Mouse (Mus musculus) heart, embryonic 14.5 days (tissue): Measurements from ENCODE around the gene Etv1. TPM values are rescaled to one million over a fixed set of nuclear protein-coding genes. Genes with fewer than 3 reads are reported as not detected.

Experiments used
- ATAC-seq: fragments of 200-750 bp; cut with Nextera tagmentation; 2 replicates; pipeline ENCODE4 v1.8.0; 2017; ENCODE audit warnings: low read depth, moderate TSS enrichment; ENCODE audit not compliant: insufficient number of reproducible peaks, insufficient read depth, low FRiP score
- H3K27ac ChIP-seq, 2 experiments: fragments of 200-500 bp in 1 of 2; fragments of 300-500 bp in 1 of 2; sonication (generic) in 1 of 2; replicated peaks in 1 of 2; 2 replicates each; pipeline ENCODE4 v1.5.1; 2012 to 2014; ENCODE audit warnings: low read depth in 2 of 2, low read length in 2 of 2, control low read depth in 1 of 2, mild to moderate bottlenecking in 1 of 2, mixed read lengths in 1 of 2; ENCODE audit not compliant: control insufficient read depth in 1 of 2, insufficient read depth in 1 of 2
- H3K27me3 ChIP-seq: fragments of 300-500 bp; sonication (generic); 2 replicates; pipeline ENCODE4 v1.6.1; 2014; ENCODE audit warnings: mild to moderate bottlenecking, low read length, control low read depth; ENCODE audit not compliant: control insufficient read depth, insufficient read depth
- H3K36me3 ChIP-seq: fragments of 300-500 bp; sonication (generic); 2 replicates; pipeline ENCODE4 v1.6.1; 2014; ENCODE audit warnings: mild to moderate bottlenecking, control low read depth, low read length, mixed read lengths; ENCODE audit not compliant: control insufficient read depth, insufficient read depth
- H3K4me1 ChIP-seq, 2 experiments: fragments of 200-500 bp in 1 of 2; fragments of 300-500 bp in 1 of 2; sonication (generic) in 1 of 2; 2 replicates each; pipeline ENCODE4 v1.6.1; 2012 to 2014; ENCODE audit warnings: low read length in 2 of 2, control low read depth in 1 of 2, mixed read lengths in 1 of 2; ENCODE audit not compliant: control insufficient read depth in 2 of 2, insufficient read depth in 2 of 2
- H3K4me2 ChIP-seq: fragments of 300-500 bp; sonication (generic); 2 replicates; pipeline ENCODE4 v1.6.1; 2014; ENCODE audit warnings: mild to moderate bottlenecking, low read length
- H3K4me3 ChIP-seq, 2 experiments: fragments of 200-500 bp in 1 of 2; fragments of 300-500 bp in 1 of 2; sonication (generic) in 1 of 2; 2 replicates each; pipeline ENCODE4 v1.5.1; 2012 to 2014; ENCODE audit warnings: low read length in 2 of 2, mild to moderate bottlenecking in 2 of 2, control low read depth in 1 of 2, low read depth in 1 of 2, moderate library complexity in 1 of 2; ENCODE audit not compliant: control insufficient read depth in 1 of 2, insufficient read depth in 1 of 2
- H3K9ac ChIP-seq: fragments of 300-500 bp; sonication (generic); 2 replicates; pipeline ENCODE4 v1.6.1; 2014; ENCODE audit warnings: mild to moderate bottlenecking, low read length
- H3K9me3 ChIP-seq: fragments of 300-500 bp; sonication (generic); 2 replicates; pipeline ENCODE4 v1.6.1; 2016; ENCODE audit warnings: low read length, control low read depth; ENCODE audit not compliant: control insufficient read depth
- WGBS: fragments of 180-500 bp; shearing (Covaris S2); extraction: QIAGEN DNeasy Blood & Tissue Kit; methylation state at CpG from one replicate; pipeline ENCODE4 v1.1.7; 2014; 5-methylcytosine and 5-hydroxymethylcytosine counted together
- polyA plus RNA-seq: library from polyadenylated mRNA; unstranded; fragments of >200 nt; fragmentation: Nextera tagmentation; extraction: Ambion mirVana; gene quantifications from 2 replicates; pipeline ENCODE4 v1.2.1, GENCODE M21; 2014

Etv1 gene
- polyA plus RNA-seq, 1 experiment from 2014 or later, result 40.5 TPM

DNA sequence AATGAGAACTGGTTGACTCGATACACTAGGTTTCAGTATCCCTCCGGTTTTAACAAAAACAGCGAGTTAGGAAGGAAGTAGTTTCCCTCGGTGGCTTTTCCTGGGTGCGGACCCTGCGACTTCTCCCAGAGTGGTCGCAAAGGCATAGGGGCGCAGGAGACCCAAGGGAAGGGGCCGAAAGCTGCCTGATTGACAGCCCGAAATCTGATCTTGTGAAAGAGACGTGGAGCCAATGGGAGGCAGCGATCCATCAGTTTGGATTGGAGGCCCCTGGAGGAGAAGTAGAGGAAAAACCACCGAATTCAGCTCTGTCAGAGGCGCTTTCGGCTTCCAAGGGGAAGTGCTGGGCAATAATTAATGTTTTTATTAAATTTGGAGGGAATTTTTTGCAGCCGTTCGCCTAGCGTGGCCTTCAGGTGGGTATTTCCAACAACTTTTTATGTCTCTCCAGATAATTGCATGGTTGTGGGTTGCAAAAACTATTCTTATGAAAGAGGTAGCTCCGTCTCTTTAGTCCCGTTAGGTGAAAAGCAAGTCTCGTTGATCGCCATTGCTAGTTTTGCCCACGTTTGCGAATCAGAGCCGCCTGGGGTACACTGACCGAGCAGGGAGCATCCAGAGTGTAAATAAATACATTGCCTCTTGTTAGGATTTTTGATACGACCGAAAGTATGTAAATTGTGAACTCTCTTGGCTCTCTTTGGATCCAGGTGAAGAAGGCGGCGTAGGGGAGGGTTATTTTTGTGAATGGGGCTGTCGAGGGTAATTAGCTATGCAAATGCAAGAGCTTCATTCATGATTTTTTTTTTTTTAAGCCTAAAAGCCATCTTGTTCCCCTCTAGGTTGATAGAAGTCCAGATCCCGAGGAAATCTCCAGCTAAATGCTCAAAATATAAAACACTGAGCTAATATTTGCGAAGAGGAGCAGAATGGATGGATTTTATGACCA lies 1.1 kb downstream of the Etv1 start:
- no peaks in the 10 kb centered on the region for H3K36me3 ChIP-seq
- no peak for ATAC-seq
- peak overlapping the region; percentile 94 to 95 for H3K27ac ChIP-seq
- H3K4me2 ChIP-seq, result peak overlapping the region; percentile 96
- peak overlapping the region; percentile 82 for H3K9ac ChIP-seq
- no peaks in the 10 kb centered on the region for H3K9me3 ChIP-seq
- peak overlapping the region; percentile 66 to 72 for H3K4me3 ChIP-seq
- H3K4me1 ChIP-seq, result no peaks in the 10 kb centered on the region; a peak in 1 of 4 replicates
- no peaks in the 10 kb centered on the region for H3K27me3 ChIP-seq
- WGBS, result under 1% methylated on average over 33 of the region's 33 CpGs

DNA sequence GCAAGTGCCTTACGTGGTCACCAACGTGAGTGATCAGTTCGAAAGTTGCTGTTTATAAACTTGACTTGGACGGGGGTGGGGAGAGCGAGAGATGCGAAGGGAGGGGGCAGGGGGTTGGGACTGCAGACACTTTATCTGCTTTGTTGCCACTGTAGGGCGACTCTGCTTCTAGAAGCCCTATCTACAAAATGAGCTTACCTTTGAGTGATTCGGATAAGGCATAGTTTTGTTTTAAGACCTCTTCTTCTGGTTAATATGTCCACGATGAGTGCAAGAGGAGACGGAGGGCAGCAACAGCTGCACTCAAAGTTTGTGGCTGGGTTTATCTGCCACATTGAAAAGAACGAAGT lies 1.8 kb downstream of the Etv1 start:
- Histone ChIP-seq H3K36me3 (no peaks in the 10 kb centered on the region), H3K9me3 (no peaks in the 10 kb centered on the region), H3K4me2 (peak overlapping the region; percentile 96), H3K4me3 (peak overlapping the region; percentile 66 to 72), H3K27ac (peak overlapping the region; percentile 94 to 95), H3K4me1 (no peaks in the 10 kb centered on the region; a peak in 1 of 4 replicates), H3K27me3 (no peaks in the 10 kb centered on the region), H3K9ac (peak overlapping the region; percentile 82)
- ATAC-seq, result no peak
- 1% methylated on average over 11 of the region's 11 CpGs for whole genome bisulfite sequencing

DNA sequence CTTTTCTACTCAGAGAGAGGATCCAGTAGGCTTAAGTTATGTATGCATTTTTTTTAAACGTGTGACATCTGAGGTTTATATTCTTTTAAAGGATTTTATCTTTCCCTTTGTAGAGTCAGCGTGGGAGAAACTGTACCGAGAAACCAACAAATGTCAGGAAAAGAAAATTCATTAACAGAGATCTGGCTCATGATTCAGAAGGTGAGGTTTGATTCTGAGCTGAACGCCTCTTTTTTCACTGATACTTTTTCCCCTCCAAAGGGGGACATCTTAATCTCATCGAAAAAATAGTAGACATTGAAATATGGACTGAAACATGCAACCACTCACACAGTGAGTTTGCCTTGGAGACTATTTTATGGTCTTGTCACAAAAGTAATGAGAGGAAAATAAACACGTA lies 2.5 kb downstream of the Etv1 start:
- peak overlapping the region; percentile 82 for H3K9ac ChIP-seq
- peak overlapping the region; percentile 96 for H3K4me2 ChIP-seq
- H3K36me3 ChIP-seq, result no peaks in the 10 kb centered on the region
- H3K9me3 ChIP-seq, result no peaks in the 10 kb centered on the region
- no peaks in the 10 kb centered on the region for H3K27me3 ChIP-seq
- no peaks in the 10 kb centered on the region; a peak in 1 of 4 replicates for H3K4me1 ChIP-seq
- H3K4me3 ChIP-seq, result peak overlapping the region; percentile 66 to 72
- 40% methylated on average over 6 of the region's 6 CpGs for WGBS
- H3K27ac ChIP-seq, result peak overlapping the region in 1 of 2 experiments; percentile 95; a peak in 2 of 4 replicates
- no peak for ATAC-seq

DNA sequence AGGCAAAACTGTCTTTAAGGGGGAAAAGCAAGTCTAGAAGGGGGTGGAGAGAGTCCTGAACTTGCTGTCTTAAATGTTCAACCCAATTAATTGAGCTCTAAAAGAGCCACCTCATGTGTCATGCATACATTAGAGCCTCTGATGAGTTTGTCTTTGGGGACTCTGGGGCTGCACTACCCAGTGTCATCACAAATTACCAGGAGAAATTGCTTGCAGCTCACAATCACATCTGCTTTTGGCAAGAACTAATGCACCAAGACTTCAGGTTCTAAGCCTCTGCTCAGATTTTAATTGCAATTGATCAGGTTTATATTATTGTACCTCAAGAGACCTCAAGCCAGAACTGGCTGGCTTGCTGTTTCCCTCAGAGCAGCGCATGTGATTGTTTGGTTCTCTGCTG lies 4.1 kb downstream of the Etv1 start:
- Histone ChIP-seq H3K4me3 (no peak overlapping the region; a peak in 1 of 4 replicates), H3K9me3 (no peaks in the 10 kb centered on the region), H3K4me2 (peak overlapping the region; percentile 32), H3K36me3 (no peaks in the 10 kb centered on the region), H3K4me1 (no peaks in the 10 kb centered on the region; a peak in 1 of 4 replicates), H3K27me3 (no peaks in the 10 kb centered on the region), H3K9ac (no peak overlapping the region), H3K27ac (no peak overlapping the region)
- WGBS, result 61% methylated on average over 1 of the region's 1 CpGs
- no peak for ATAC-seq

GRCm38 (mm10) chr12:38784221-38784620 lies 5.0 kb downstream of the Etv1 start:
- Histone ChIP-seq H3K9me3 (no peaks in the 10 kb centered on the region), H3K27me3 (no peaks in the 10 kb centered on the region), H3K36me3 (no peaks in the 10 kb centered on the region), H3K4me2 (peak overlapping the region; percentile 36), H3K27ac (no peak overlapping the region), H3K4me3 (no peak overlapping the region), H3K4me1 (no peaks in the 10 kb centered on the region; a peak in 1 of 4 replicates), H3K9ac (peak overlapping the region; percentile 9; the same call in 1 of the 2 replicates)
- ATAC-seq, result no peak
- WGBS, result 27% methylated on average over 1 of the region's 1 CpGs

DNA sequence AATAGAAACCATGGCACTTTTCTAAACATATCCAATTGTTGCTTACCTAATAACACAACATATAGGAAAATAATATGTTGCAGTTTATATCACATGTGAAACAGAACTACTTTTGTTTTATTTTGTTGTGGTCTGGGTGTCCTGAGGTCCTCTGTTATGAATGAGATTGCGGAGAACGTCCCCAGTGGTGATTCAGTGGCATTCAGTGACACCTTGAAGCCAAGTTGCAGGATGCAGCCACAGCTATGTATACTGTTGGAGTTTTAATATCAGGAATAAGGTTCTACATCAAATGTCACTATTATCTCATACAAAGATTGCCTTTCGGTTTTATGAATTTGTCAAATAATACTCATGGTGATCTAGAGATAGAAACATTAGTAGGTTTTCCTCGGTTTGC lies 7.4 kb downstream of the Etv1 start:
- H3K9ac ChIP-seq, result no peak overlapping the region
- 84% methylated on average over 4 of the region's 4 CpGs for WGBS
- H3K4me1 ChIP-seq, result no peaks in the 10 kb centered on the region; a peak in 1 of 4 replicates
- no peaks in the 10 kb centered on the region for H3K36me3 ChIP-seq
- H3K4me3 ChIP-seq, result no peak overlapping the region
- H3K9me3 ChIP-seq, result no peaks in the 10 kb centered on the region
- ATAC-seq, result no peak
- no peak overlapping the region for H3K4me2 ChIP-seq
- H3K27ac ChIP-seq, result no peak overlapping the region
- H3K27me3 ChIP-seq, result no peaks in the 10 kb centered on the region

DNA sequence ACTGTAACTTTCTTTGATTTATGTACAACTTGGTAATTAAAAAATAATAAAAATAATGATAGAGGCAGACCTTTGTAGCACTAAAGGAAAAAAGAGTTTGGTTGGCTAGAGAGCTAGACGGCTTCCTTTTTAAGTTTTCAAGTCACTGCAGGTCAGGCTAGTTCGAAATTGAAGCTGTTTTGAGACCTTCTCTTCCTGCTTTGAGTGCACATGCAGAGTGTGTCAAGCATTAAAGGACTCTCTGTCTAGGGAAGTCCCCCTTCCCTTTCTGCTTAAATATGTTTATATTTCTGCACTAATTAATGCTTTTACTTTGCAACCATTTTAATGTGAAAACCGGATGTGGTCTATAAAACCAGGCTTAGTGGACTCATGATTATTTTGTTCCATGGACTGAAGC lies 8.5 kb downstream of the Etv1 start:
- Histone ChIP-seq H3K27ac (peak overlapping the region in 1 of 2 experiments; percentile 52; a peak in 1 of 4 replicates), H3K9me3 (no peaks in the 10 kb centered on the region), H3K9ac (no peak overlapping the region), H3K27me3 (no peaks in the 10 kb centered on the region), H3K4me3 (no peak overlapping the region), H3K4me1 (0 out of 4 replicates have a peak, but pooled peaks cover 0 to 2% of the 10 kb centered on the region in 2 experiments), H3K36me3 (no peaks in the 10 kb centered on the region), H3K4me2 (no peak overlapping the region)
- 67% methylated on average over 3 of the region's 3 CpGs for WGBS
- ATAC-seq, result no peak
